Mouse (Mus musculus) lung, embryonic 14.5 days (tissue): ENCODE data around the gene 2310030G06Rik. TPM values are rescaled to one million over a fixed set of nuclear protein-coding genes. Genes with fewer than 3 reads are reported as not detected.

Experiments
- ATAC-seq: fragments of 200-750 bp; cut with Nextera tagmentation; 2 replicates; pipeline ENCODE4 v1.8.0; 2017; ENCODE audit warnings: mild to moderate bottlenecking, moderate TSS enrichment, moderate library complexity; ENCODE audit not compliant: insufficient read depth
- DNase-seq: peaks from one replicate; pipeline ENCODE4 v3.0.0-alpha.2; 2015
- H3K27ac ChIP-seq: fragments of 300-500 bp; sonication (generic); 2 replicates; pipeline ENCODE4 v1.5.1; 2014; ENCODE audit warnings: low read depth, mild to moderate bottlenecking, moderate library complexity
- H3K27me3 ChIP-seq: fragments of 300-500 bp; sonication (generic); 2 replicates; pipeline ENCODE4 v1.6.1; 2014; ENCODE audit warnings: low read length, control low read depth; ENCODE audit not compliant: insufficient read depth
- H3K36me3 ChIP-seq: fragments of 300-500 bp; sonication (generic); 2 replicates; pipeline ENCODE4 v1.6.1; 2014; ENCODE audit warnings: control low read depth; ENCODE audit not compliant: insufficient read depth
- H3K4me1 ChIP-seq: fragments of 300-500 bp; sonication (generic); 2 replicates; pipeline ENCODE4 v1.6.1; 2014; ENCODE audit warnings: antibody characterized with exemption, control low read depth; ENCODE audit not compliant: insufficient read depth
- H3K4me2 ChIP-seq: fragments of 300-500 bp; sonication (generic); 2 replicates; pipeline ENCODE4 v1.6.1; 2014; ENCODE audit warnings: mild to moderate bottlenecking
- H3K4me3 ChIP-seq: fragments of 300-500 bp; sonication (generic); 2 replicates; pipeline ENCODE4 v1.5.1; 2014; ENCODE audit warnings: low read depth, low read length
- H3K9ac ChIP-seq: fragments of 300-500 bp; sonication (generic); 2 replicates; pipeline ENCODE4 v1.6.1; 2014
- H3K9me3 ChIP-seq: fragments of 300-500 bp; sonication (generic); 2 replicates; pipeline ENCODE4 v1.6.1; 2016; ENCODE audit warnings: low read depth, low read length, control low read depth
- CTCF ChIP-seq: IDR thresholded peaks from 2 replicates; pipeline ENCODE4 v1.5.1; 2016; ENCODE audit warnings: antibody characterized with exemption, low read depth
- WGBS: fragments of 180-500 bp; shearing (Covaris S2); extraction: QIAGEN DNeasy Blood & Tissue Kit; methylation state at CpG from one replicate; pipeline ENCODE4 v1.1.7; 2014; 5-methylcytosine and 5-hydroxymethylcytosine counted together
- polyA plus RNA-seq: library from polyadenylated mRNA; unstranded; fragments of >200 nt; fragmentation: Nextera tagmentation; extraction: Ambion mirVana; gene quantifications from 2 replicates; pipeline ENCODE4 v1.2.1, GENCODE M21; 2014

2310030G06Rik gene
- polyA plus RNA-seq, 1 experiment from 2014 or later = 9.7 TPM

DNA sequence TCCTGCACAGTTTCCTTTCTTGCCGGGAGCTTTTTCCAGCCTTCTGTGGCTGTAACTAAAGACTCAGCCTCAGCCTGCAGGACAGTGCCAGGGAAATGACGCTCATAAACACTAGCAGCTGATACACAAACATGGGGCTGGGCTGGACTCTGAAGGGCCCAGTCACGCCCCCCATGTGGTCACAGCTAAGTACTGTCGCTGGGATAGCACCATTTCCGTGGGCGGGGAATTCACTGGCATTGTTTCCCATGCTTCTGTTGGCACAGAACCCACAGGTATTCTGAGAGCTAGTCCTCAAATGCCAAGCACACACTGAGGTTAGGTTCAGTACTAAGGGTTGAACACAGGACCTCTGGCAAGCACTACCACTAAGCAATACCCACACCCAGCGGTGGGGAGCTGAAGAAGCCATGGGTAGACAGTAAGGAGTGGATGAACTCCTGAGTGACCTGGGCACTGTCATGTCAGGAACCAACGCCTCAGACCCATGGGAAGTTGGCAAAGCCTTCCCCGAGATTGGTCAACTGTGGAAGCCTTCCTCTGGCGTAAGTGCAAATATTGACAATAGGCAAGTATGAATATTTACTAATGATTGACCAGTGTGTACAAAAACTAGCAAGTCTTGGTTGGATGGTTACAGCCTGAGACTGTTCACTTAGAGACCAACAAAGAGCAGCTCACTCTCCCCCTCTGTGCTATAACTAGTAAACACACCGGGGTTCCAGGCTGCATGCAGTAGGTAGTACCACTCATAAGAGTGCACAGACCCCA lies 45.2 kb downstream of the 2310030G06Rik start:
- Histone ChIP-seq H3K4me1 (peaks cover 4% of the 10 kb centered on the region; the same call in 1 of the 2 replicates), H3K9ac (no peak overlapping the region), H3K36me3 (no peaks in the 10 kb centered on the region), H3K4me2 (no peak overlapping the region), H3K27me3 (peaks cover 13% of the 10 kb centered on the region; the same call in 1 of the 2 replicates), H3K9me3 (no peaks in the 10 kb centered on the region), H3K27ac (no peak overlapping the region), H3K4me3 (no peak overlapping the region)
- WGBS = 51% methylated on average over 11 of the region's 11 CpGs
- peak; percentile 79 for DNase-seq
- TF ChIP-seq CTCF = peak; percentile 41
- peak; percentile 70; the same call in 1 of the 2 replicates for ATAC-seq

DNA sequence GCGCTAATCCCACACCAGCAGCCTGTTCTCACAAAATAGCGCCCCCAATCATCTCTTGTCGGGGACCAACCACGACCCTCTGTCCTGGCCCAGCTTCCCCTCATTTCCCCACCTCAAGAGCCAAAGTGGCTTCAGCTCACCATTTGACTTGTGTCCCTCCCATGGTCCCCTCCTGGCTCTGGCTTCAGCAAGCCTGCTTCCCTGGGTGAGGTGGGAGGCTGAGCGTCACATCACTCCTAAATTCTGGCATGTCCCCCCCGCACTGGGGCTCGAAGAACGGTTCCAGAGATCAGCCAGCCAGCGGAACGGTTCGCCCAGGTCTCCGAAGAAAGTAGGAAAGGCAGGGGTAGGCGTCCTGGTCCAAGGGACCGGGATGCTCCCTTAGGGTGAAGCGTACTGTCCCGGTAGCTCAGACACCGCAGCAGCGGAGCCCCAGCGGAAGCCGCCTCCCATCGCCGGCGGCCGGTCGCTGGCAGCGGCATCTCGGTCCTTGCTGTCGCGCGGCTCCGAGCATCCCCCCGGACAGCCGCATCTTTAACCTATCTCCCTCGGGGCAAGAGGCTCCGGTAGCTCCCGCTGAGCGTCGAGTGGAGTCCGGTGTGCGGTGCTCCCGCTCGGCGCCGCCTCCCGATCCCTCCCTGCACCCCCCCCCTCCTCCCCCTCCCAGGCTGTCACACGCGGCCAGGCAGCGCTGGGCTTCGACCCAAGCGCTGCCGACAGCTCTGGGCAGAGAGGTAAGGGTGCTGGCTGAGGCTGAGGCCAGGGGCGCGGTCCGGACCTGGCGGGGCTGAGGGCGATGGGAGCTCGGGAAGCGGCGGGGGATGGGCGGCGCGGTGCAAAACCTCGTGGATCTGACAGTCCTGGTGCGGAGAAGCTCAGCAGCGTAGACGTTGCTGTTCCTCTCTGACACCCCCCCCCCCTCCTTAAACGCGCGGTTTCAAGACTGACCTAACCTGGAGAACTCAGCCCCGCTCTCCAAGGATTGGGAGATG lies 47.6 kb downstream of the 2310030G06Rik start:
- Histone ChIP-seq H3K4me2 (peak overlapping the region; percentile 100), H3K27me3 (peaks cover 13% of the 10 kb centered on the region; the same call in 1 of the 2 replicates), H3K9ac (peak overlapping the region; percentile 53), H3K4me3 (peak overlapping the region; percentile 59), H3K9me3 (no peaks in the 10 kb centered on the region), H3K36me3 (no peaks in the 10 kb centered on the region), H3K4me1 (peaks cover 4% of the 10 kb centered on the region; the same call in 1 of the 2 replicates), H3K27ac (no peak overlapping the region)
- 1% methylated on average over 70 of the region's 70 CpGs for whole genome bisulfite sequencing
- ATAC-seq (peak; percentile 64), DNase-seq (peak; percentile 43)
- no peak for TF ChIP-seq CTCF

DNA sequence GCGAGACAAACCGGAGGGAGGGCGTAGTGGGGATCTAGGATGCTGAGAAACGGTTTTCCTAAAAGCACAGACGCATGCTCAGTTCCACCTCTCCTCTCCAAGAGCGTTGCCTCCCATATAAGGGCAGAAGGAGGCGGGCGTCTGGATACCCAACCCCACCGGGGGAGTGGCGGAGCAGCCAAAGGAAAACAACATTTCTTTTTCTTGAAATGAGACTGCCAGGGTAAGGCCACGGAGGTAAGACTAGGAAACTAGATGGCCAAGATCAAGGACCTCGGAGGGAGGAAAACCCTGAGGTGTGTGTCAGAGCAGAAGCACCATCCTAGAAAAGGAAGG lies 48.7 kb downstream of the 2310030G06Rik start:
- peaks cover 3% of the 10 kb centered on the region; the same call in 1 of the 2 replicates for H3K36me3 ChIP-seq
- peaks cover 13% of the 10 kb centered on the region; the same call in 1 of the 2 replicates for H3K27me3 ChIP-seq
- TF ChIP-seq CTCF = no peak
- WGBS = 2% methylated on average over 12 of the region's 12 CpGs
- no peak overlapping the region for H3K9ac ChIP-seq
- ATAC-seq = peak; percentile 72
- H3K4me2 ChIP-seq = peak overlapping the region; percentile 100
- no peaks in the 10 kb centered on the region for H3K9me3 ChIP-seq
- DNase-seq = peak; percentile 86
- H3K27ac ChIP-seq = no peak overlapping the region
- H3K4me1 ChIP-seq = peaks cover 4% of the 10 kb centered on the region; the same call in 1 of the 2 replicates
- peak overlapping the region; percentile 21; the same call in 1 of the 2 replicates for H3K4me3 ChIP-seq

DNA sequence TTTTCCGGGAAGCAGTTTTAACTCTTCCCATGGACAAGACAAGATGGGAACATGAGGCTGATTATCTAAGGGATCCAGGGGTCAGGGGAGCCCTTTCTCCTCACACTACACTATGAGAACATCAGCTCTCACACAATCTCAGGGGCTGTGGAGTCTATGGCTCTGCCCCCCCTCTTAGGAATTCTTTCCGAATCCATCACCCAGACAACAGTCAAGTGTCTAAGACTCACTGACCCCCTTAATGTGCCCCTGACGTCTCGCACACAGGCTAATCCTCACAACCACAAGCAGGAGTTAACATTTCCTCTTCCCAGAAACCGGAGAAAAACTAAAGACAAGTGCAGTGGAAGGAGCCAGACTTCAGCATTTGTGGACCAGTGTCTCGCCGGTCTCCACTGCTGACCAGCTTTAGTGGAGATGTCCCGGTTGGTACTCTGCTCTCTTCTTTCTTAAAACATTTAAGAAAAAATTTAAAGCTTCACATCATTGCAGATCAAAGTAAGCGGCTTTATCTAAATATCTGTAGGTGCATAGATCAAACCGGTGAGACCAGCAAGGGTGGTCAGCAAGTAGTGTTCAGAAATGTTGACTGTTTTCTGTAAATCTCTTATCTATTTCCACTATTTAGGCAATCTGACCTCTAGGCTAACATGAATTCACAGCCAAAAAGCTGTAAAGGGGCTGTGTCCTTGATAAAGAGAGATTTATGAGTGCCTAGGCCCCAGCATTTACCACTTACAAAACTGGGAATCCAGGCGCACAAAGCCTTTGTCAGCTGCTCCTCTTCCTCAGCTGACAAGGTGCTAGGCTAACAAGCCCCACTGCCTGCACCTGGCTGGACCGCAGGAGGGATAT lies 49.3 kb downstream of the 2310030G06Rik start:
- TF ChIP-seq CTCF = no peak
- Histone ChIP-seq H3K4me2 (peak overlapping the region; percentile 100), H3K36me3 (peaks cover 3% of the 10 kb centered on the region), H3K9me3 (no peaks in the 10 kb centered on the region), H3K4me3 (0 out of 2 replicates have a peak overlapping the region, but pooled peaks have one; percentile 15), H3K27me3 (peaks cover 13% of the 10 kb centered on the region; the same call in 1 of the 2 replicates), H3K9ac (no peak overlapping the region), H3K4me1 (peaks cover 4% of the 10 kb centered on the region; the same call in 1 of the 2 replicates), H3K27ac (no peak overlapping the region)
- WGBS = 51% methylated on average over 12 of the region's 12 CpGs
- DNase-seq = no peak
- no peak for ATAC-seq

DNA sequence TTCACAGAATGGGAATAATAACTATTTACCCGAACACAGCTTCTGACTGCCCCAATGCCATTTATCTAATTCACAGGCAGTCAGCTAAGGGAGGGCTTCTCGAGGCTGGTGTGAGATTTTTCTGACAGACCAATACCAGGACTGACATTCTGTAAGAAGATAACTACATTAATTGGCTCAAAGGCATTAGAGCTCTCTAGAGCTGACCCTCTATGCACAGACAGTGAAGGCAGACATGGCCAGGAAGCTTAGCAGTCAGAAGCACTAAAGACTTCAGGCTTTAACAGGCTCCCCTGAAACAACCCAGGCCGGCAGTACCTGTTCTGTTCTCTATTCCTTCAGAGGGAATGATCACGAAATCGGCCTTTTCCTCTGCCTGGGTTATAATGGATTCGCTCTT lies 51.2 kb downstream of the 2310030G06Rik start:
- H3K4me2 ChIP-seq = no peak overlapping the region
- WGBS = 81% methylated on average over 6 of the region's 6 CpGs
- TF ChIP-seq CTCF = no peak
- no peak for ATAC-seq
- no peak overlapping the region for H3K27ac ChIP-seq
- no peaks in the 10 kb centered on the region for H3K9me3 ChIP-seq
- H3K36me3 ChIP-seq = peaks cover 3% of the 10 kb centered on the region
- no peak overlapping the region for H3K4me3 ChIP-seq
- H3K9ac ChIP-seq = no peak overlapping the region
- peaks cover 13% of the 10 kb centered on the region; the same call in 1 of the 2 replicates for H3K27me3 ChIP-seq
- DNase-seq = no peak
- peaks cover 4% of the 10 kb centered on the region; the same call in 1 of the 2 replicates for H3K4me1 ChIP-seq

DNA sequence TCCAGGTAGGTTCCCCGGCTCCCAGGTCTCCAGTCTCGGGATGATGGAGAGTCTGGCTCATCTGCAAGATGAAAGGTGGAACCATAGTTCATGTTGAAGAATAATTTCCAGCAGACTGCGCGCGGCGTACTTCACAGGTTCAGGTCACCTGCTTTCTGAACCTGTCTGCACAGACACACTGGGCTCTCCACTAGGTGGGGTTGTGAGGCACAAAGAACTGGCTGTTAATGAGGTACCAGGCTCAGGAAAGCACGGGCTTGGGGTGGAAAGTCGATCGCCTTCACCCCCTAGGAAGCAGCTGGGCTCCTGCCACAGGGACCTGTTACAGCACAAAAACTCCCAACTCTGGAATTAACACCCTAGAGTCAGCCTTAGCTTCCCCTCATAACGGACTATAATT lies 52.7 kb downstream of the 2310030G06Rik start:
- ATAC-seq (peak; percentile 47; the same call in 1 of the 2 replicates), DNase-seq (peak; percentile 68)
- H3K4me2 ChIP-seq = no peak overlapping the region
- peaks cover 8% of the 10 kb centered on the region for H3K36me3 ChIP-seq
- TF ChIP-seq CTCF = peak; percentile 73
- 24% methylated on average over 10 of the region's 10 CpGs for WGBS
- H3K27ac ChIP-seq = no peak overlapping the region
- peaks cover 4% of the 10 kb centered on the region; the same call in 1 of the 2 replicates for H3K4me1 ChIP-seq
- no peak overlapping the region for H3K9ac ChIP-seq
- H3K9me3 ChIP-seq = no peaks in the 10 kb centered on the region
- peaks cover 5% of the 10 kb centered on the region; the same call in 1 of the 2 replicates for H3K27me3 ChIP-seq
- no peak overlapping the region for H3K4me3 ChIP-seq
